Mouse (Mus musculus) adrenal gland, postnatal 10 days (tissue): ENCODE measurements around the gene Prep. TPM values are rescaled to one million over a fixed set of nuclear protein-coding genes. Genes with fewer than 3 reads are reported as not detected.
A peak's percentile ranks its signal among the peaks of the same experiment; 100 is the strongest.
"Not testable (repeated sequence)": the region's sequence is repeated elsewhere in the genome, so short reads cannot be mapped to it uniquely, and the experiment has no call there.

ENCODE experiments used
- DNase-seq: peaks from one replicate; pipeline ENCODE4 v3.0.0; 2021; ENCODE audit warnings: mixed read lengths
- total RNA-seq, 2 experiments: library from RNA; stranded (reverse); gene quantifications; 2 replicates each; pipeline ENCODE4 v1.2.3; 2021

Prep gene
- total RNA-seq, 2 experiments from 2014 or later, result 15.3 to 16.8 TPM

GRCm38 (mm10) chr10:45118389-45118788 is 51.4 kb downstream of the Prep start:
- DNase-seq, result no peak

DNA sequence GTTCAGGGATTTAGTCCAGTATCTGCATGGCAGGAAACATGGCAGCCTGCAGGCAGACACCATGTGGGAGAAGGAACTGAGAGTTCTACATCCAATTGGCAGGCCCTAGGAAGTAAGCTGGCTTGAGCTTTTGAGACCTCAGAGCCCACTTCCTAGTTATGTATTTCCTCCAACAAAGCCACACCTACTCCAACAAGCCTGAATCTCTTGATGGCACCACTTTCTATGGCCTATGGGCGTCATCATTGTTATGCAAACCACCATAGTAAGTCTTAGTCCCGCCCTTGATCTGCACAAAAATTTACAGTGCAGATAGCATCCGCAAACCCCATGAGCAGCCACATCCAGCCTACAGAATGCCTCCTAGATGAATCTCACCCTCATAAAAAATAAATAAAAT is 54.6 kb downstream of the Prep start:
- no peak for DNase-seq

DNA sequence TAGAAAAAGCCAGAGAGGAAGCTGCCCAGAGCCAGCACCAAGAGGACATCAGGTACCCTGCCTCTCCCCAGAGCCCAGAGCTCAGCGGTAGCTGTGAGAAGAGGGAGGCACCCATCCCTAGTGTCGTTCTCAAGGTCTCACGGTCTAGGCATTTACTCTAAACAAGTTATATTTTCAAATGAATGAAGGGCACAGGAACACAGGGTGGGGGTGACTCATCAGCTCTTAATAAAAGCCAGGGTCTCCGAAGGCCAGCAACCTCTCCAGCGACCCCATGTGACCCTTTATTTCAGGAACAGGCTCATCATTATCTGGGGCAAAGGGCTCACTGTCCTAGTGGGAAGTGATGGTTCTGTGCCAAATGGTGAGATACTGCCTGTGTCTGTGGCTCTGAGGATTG is 55.5 kb downstream of the Prep start:
- no peak for DNase-seq

GRCm38 (mm10) chr10:45123011-45123410 is 56.0 kb downstream of the Prep start:
- DNase-seq, result no peak

DNA sequence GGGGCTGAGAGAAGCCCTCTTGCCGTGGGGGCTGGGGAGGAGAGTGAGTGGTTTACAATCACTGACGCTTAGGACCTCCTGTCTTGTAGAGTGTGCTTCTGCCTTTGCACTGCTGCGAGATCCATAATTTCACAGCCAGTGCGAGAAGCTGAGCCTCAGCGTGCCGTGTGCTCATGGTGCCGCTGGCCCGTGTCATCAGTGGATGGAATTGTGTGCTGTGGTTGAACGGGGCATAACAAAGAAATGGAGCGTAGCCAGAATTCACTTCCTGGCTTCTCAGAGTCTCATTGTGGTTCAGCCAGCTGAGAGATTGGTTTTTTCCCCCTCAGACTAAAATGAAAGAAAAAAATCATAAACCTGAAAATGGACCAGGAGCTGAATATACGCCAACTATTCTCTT is 62.1 kb downstream of the Prep start:
- DNase-seq, result peak; percentile 9

- no peak for DNase-seq
These were observed 63.0 kb downstream of the Prep start for GRCm38 (mm10) chr10:45130004-45130403.

- peak; percentile 49 for DNase-seq
These were observed 65.4 kb downstream of the Prep start for GRCm38 (mm10) chr10:45132371-45132770.

DNA sequence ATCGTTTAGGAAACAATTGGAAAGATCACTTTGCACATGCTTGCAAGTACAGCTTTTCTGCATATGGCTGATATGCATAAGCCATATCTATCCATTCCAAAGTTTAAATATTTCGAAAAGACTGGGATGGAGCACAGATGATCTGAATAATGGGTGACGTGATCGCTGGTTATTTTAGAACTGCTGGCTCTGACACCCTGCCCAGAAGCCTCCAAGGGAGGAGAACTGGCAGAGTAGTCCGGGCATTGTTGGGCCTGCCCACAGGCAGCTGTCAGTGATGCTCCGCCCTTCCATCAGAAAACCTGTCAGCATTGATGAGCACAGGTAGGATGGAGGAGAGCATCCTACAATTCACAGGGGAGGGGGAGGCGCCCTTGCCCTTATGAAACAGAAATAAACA is 69.8 kb downstream of the Prep start:
- no peak for DNase-seq

DNA sequence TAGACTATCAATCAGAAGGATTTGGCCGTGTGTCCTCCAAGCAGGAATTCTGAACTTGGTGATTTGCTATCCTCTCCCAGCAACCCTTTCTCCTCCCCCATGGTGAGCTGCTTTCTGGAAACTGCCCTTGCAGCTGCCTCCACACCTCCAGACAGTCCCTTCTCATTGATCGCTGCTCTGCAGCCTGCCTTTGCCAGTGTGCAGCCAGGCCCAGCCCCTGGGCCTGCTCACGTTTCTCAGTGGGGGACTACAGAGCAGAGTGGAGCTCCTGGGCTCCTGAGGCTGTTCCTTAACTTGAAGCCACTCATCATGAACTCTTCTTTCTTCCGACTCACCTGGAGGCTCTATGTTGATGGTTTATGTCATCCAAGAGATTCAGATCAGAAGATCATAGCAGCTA is 72.9 kb downstream of the Prep start:
- no peak for DNase-seq

GRCm38 (mm10) chr10:45140474-45141212 is 73.6 kb downstream of the Prep start:
- no peak for DNase-seq

DNA sequence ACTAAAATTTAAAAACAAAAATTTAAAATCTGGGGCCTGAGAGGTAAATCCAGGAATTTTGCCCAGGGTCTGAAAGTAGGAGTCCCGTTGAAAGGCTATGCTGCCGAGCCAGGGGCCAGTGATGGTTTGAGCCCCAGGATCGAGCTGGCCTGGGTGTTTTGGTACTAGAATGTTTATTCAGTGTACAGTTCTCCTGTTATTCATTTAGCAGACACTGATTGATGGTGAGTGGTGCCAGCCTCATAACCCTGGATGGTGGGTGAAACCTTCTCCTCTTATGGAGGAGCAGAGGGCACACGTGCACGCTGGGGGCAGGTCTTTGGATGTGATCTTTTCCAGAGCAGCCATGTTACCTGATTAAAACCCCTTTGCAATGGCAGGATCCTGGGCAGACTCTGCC is 75.4 kb downstream of the Prep start:
- no peak for DNase-seq

GRCm38 (mm10) chr10:45144038-45144817 is 77.2 kb downstream of the Prep start:
- no peak for DNase-seq

- no peak for DNase-seq
These were observed 79.8 kb downstream of the Prep start for GRCm38 (mm10) chr10:45146821-45147220.

DNA sequence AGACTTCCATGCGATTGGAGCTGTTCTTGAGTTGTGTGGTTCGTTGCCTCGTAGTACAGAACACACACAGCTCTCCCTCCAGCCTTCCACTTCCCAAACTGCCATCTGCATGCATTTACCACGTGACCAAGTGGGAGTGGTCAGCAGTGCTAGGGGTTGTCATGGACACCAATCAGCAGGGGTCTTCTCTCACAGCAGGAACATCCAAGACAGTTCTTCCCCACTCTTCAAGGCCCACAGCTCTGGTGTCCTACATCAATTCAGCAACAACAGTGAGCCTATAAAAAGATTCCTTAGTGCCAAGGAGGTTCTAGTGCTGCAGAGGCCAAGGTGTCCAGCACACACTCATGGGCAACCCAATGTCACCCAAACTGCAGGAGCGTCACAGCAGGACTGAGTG is 84.1 kb downstream of the Prep start:
- DNase-seq, result no peak

DNA sequence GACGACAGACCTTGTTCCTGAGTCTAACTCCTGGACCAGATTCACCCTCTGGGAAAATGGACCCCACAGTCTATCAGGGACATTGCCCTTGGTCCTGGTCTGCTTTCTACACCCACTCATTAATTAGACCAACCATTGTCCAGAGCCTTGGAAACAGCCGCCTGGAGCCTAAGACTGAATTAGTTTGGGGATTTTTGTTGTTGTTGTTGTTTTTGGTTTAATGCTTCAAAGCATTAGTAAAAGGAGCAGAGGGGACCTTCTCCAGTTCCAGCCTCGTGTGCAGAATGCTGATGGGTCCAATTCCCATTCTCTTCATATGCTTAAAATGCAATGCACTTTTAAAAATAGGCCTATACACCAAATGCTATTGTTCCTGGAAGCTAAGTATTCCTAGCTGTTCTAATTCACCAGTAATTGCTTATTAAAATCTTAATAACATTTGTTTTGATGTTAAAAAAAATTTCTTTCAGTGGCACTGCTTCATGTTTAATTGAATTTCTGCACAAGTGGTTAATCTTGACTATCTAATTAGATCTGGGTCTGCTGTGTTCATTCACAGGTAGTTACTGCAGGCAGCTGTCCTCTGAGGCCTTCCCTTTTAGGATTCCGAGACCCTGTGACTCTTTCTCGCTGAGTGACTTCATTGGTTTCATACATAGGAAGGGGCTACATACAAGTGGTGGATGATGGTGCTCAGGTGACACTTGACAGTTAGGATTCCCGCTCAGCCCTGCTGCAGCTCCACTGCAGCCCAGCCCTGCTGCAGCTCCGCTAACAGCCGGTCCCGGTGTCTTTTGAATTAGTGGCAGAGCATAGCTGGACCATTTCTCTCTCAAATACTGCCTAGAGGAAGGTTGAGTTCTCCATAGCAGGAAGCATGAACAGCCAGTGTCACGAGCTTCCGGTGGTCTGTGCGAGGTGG is 85.0 kb downstream of the Prep start:
- DNase-seq, result no peak

- no peak for DNase-seq
These were observed 87.6 kb downstream of the Prep start for GRCm38 (mm10) chr10:45154557-45155060.

DNA sequence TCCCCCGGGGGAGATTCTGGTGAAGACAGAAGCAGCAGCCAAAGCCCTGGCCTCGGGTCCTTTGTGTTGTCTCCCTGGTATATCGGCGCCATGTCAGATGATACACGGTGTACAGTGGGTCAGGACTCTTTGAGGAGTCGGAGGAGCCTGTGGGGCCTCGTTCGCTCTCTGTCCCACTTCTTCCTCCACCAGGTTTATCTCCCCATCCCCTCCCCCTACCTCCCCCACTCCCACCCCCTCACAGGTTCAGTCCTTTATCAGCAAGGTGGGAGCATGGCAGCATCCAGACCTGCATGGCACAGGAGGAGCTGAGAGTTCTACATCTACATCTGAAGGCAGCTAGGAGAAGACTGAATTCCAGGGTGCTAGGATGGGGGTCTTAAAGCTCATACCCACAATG is 98.8 kb downstream of the Prep start:
- no peak for DNase-seq

DNA sequence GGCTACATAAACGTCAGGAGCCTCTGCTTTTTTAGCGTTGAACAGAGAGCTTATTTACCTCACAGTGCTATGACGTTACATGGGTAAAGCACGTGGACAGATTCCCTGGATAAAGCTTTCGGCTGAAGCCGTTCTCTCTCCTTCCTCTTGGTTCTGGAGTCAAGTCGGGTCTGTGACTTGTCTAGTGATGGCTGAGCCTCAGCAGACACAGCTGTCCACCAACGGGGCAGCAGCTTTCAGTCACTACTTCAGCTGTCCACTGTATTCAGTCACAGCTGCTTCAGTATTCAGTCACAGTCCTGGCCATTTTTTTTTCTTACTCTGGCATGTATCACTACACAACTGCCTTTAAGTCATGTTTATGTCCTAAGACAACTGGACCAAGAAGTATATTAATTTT is 106.9 kb downstream of the Prep start:
- no peak for DNase-seq

- no peak for DNase-seq
These were observed 107.3 kb downstream of the Prep start for GRCm38 (mm10) chr10:45174345-45174744.

GRCm38 (mm10) chr10:45177798-45178197 is 110.8 kb downstream of the Prep start, which contains the start of gene Popdc3:
TSS of gene Popdc3 (plus strand) at chr10:45178098.
- not testable (repeated sequence) for DNase-seq

DNA sequence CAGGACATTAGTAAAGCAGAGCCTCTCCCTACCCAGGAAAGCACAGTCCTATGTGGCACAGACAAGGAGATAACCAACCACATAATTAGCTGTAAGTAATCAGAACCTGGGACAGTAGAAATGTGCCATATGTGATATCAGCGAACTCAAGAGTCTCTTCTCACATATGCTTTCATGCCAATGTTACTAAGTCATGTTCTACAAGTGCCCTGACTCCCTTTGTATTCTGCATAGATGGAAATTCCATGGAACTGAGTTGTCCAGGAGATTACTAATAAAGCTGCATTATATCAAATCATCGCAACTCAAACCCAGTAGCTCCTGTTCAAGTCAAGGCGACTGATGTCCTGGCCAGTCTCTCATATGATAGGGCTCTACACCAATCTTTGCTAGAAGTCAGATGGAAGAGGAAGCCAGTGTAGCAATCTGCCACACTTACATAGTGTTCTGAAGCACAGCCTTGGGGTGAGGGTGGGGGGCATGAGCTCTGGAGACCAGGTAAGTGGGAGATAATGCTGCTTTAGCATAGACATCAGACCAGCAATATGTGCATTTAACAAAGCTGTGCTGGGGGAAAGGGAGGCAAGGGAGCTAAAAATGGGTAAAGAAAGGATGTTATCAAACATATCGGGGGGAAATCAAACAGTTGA is 113.8 kb downstream of the Prep start:
- no peak for DNase-seq

- no peak for DNase-seq
These were observed 114.3 kb downstream of the Prep start for GRCm38 (mm10) chr10:45181344-45181743.
